Mouse (Mus musculus) thymus, postnatal 14 days (tissue): ENCODE data around the gene Ubr1.
"Not testable (repeated sequence)": the region's sequence is repeated elsewhere in the genome, so short reads cannot be mapped to it uniquely, and the experiment has no call there.

Experiments used
- DNase-seq: peaks from one replicate; pipeline ENCODE4 v3.0.0; 2021

The Ubr1 gene

DNA sequence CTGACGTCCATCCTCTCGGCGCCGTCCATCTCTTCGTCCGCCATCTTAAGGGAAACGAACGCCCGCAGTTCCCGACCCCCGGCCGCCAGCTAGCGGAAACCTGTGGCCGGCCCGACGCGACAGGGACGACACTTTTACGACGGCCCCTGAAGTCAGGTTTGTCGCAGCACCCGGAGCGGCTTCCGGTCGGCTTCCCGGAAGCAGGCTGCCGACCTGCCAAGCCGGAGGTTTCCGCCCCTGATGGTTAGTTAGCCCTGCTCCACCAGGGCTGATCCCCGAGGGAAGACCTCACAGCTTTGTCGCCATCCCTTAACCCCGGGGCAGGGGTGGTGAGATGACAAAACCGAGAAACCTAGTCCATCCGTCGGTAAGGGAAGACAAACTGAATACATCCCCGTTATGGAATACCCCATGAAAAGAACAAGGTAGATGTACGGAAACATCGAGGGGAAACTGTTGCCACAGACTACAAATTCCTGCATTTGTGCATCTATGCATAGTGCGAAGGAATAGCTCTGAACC lies at the start of gene Ubr1:
Gene Ubr1 (minus strand): TSS at position 157 of the 522 bp plus-strand sequence.
- DNase-seq: peak; percentile 91

DNA sequence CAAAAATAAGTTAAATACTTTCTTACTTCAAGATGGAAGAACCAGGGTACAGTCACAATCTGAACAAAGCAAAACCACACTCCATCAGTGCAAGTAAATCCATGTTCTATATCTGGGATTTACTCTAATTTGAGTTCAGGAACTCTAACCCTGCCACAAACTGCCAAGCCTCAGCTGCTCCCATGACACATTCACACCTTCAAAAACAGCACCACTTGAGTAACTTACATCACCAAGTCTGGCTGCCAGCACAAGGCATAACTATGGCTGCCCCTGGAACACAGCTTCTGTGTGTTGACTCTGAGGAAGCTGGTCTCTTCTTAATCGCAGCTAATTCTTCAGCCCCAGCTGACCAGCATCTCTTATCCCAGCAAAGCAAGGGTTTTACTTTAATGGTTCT lies 46.6 kb upstream of the Ubr1 start:
- no peak for DNase-seq

DNA sequence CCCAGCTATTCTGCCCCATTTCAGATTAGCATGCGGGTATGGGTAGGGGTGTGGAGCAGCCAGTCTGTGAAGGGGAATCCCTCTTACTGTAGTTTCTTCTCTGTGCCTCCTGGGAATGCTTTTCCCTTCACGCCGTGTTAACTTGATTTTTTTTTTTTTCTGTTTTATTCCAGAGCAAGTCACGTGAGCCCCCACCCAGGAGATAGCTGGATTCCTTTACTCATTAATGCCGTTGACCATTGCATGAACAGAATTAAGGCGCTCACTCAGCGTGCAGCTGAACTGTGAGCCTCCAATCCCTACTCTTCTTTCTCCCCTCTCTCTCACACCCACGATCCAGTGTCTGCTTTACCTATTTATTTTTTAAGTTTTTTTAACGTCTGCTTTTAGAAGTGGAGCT lies 45.7 kb upstream of the Ubr1 start:
- DNase-seq: no peak

DNA sequence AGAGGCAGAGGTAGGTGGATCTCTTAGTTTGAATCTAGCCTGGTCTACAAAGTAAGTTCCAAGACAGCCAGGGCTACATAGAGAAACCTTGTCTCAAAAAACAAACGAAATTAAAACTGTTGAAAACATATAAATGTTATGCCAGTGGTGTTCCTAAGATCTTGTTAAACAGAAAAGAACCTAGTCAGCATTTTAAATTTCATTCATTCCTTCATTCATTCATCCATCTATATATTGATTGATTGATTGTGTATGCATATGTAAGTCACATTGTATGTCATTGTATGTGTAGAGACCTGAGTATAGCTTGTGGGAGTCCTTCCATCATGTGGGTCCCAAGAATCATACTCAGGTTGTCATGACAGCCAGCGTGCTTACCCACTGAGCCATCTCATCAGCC lies 45.0 kb upstream of the Ubr1 start:
- DNase-seq: no peak

DNA sequence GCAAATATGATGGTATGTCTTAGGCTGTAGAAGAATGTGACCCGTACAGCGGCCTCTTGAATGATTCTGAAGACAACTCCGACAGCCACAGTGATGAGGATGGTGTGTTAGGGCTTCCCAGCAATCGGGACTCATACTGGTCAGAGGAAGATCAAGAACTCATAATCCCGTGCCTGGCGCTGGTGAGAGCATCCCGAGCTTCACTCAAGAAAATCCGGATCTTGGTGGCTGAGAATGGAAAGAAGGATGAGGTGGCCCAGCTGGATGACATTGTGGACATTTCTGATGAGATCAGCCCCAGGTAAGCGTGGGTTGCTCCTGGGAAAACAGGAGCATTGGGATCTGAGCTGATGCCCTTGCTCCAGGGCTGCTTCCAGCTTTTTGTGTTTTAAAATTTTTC lies 42.2 kb upstream of the Ubr1 start:
- no peak for DNase-seq

DNA sequence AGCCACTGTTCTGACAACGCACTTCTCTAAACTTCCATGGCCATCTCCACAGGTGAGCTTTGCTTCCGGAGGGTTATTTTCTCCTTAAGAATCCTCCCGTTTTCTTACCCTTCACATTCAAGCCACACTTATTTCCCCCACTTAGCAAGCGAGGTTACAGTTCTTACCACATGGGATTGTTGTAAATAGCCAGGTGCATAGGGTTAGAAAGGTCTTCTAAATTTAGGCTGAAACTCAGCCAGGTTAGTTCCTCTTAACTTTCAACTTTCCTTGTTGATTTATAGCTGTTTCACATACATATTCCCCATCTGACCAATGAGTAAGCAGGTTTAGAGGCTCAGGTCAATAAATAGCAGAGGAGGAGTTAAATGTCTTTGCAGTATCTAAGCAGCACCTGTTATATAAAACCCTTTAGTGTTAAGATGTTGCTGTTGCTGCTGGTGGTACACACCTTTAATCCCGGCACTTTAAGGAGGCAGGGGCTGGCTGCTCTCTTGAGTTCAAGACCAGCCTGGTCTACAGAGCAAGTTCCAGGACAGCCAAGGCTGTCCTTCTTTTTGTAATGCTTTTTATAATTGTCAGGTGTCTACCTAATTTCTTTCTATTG lies 38.7 kb upstream of the Ubr1 start:
- DNase-seq: no peak

DNA sequence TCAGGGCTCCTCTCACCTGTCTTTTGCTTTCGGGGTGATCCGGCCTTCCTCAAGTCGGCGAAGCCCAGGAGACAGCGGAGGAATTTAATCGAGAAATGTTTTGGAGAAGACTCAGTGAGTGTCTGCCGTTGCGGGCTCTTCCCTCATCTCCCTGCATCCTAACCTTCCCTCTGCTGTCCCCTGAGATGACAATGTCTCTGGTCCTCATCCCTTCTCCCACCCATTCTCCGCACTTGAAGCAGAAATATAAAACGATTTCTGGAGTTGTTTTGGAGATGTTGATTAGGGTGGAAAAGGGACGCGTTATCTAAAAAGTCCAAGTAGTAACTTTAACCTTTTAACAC lies 38.1 kb upstream of the Ubr1 start:
- DNase-seq: no peak

DNA sequence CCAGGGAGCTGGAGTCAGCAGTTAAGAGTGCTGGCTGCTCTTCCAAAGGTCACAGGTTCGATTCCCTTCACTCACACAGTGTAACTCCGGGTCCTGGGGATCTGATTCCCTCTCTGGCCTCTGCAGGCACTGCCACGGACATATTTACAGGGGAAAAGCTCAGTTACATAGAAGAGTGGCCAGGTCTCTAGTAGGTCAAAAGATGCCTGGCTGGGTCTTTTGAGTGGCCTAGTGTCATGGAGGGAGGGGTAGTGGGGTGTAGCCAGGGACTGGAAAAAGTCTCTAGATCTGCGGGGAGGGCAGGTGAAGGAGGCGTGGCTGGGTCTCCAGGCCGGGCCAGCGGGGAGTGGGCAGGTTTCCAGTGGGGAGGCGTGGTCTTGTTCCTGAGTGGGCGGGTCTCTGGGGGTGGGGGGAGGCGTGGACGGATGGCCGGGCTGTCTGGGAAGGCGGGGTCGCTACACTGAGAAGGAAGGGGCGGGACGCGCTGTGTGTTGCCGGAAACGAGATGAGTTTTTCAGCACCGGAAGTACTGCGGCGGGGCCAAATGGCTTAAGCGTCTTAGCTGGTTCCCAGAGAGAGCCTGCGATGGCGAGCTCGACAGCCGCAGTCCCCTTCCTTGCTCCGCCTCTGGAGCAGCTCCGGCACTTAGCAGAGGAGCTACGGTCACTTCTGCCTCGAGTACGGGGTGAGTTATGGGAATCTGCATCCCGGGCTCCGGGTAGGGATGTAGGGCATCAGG lies 37.6 kb upstream of the Ubr1 start, which contains the start of gene Ccndbp1:
Gene Ccndbp1 (plus strand): TSS at position 479 of the 739 bp plus-strand sequence.
- DNase-seq: peak; percentile 91

DNA sequence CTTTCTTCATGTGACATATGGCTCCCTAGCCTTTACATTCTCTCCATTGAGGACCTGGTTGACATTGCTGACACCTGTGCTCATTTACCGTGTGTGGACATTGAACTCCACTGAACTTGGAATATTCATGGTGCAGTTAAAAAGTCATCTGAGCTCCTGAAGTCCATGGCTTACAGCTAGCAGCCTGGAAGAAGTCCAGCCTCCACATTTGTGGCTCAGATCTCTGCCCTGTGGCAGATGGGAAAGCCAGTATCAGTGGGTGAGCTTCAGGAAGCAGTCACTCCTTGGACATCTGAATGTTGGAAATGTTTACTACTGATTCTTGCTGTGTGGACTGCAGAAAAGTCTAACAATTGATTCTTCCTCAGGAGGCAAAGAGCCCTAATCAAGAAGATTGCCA lies 36.5 kb upstream of the Ubr1 start:
- no peak for DNase-seq

DNA sequence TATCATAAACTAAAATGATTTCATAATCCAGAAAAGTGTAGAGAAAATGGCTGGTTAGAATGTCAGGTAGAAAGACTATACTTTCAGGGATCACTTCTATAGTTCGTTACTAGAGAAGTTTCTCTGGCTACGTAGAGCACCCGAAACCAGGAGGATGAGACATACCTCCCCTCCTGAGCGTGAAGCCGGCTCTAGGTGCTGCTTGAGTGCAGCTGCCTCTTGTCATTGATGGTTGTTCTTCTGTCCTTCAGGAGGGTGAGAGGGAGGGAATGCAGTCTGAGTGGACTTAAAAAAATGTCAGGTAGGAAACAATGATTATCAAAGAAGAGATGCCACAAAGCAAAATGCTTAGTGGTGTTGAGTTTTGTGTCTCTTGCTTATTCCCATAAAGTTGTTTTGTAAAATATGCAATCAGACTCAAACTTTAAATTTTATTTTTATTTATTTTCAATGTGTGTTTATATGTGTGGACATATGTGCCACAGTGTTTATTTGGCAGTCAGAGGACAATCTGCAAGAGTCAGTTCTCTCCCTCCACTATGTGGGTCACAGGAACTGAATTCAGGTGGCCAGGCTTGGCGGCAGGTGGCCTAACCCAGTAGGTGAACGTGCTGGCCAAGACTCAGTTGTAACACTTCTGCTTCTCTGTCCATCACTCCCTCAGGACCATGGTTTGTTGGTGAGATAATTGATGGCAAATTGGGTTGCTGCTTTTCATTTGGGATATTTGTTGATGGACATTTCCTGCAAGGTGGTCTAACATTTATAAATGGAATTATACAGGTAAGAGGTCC lies 33.7 kb upstream of the Ubr1 start:
- DNase-seq: no peak

DNA sequence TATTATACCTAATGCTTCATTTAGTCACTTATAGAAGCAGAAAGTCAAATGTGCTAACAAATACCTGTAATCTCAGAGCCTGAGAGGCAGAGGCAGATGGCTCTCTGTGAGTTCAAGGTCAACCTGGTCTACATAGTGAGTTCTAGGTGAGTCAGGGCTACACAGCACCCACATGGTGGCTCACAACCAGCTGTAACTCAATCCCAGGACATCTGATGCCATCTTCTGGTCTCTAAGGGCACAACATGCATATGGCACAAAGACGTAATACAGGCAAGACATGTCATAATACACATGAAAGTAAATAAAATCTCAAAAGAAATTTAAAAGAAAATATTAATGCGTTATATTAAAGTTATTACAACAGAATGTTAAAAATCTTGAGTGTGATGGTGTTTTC lies 33.1 kb upstream of the Ubr1 start:
- DNase-seq: peak; percentile 13

DNA sequence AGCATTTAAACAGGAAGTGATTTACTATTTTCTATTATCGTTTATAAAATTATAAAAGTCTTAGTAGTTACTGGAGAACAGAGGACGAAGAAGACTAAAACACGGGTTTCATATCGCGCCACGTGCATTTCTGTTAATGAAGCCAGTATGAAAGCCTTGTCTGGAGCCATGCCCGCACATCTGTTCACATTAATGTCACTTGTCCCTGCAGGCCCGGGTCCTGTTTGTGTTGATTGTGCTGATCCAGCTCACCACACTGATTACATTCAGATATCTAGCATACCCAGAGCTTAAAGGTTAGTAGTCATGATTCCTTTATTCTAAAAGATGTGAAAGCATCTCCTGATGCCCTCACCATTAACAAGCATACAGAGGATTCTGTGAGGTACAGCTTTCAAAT lies 28.3 kb upstream of the Ubr1 start:
- DNase-seq: no peak

DNA sequence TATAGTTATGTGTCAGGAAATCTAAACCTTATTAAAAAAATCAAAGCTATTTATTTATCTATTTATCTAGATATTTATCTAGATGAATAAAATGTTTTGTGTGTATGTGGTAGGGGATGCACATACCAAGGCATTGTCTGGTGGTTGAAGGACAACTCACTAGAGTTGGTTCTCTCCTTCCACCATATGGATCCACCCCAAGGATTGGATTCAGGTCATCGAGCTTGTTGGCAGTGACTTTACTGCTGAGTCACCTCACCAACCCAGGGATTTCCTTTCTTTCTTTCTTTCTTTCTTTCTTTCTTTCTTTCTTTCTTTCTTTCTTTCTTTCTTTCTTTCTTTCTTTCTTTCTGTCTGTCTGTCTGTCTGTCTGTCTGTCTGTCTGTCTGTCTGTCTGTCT lies 26.1 kb upstream of the Ubr1 start:
- DNase-seq: not testable (repeated sequence)

DNA sequence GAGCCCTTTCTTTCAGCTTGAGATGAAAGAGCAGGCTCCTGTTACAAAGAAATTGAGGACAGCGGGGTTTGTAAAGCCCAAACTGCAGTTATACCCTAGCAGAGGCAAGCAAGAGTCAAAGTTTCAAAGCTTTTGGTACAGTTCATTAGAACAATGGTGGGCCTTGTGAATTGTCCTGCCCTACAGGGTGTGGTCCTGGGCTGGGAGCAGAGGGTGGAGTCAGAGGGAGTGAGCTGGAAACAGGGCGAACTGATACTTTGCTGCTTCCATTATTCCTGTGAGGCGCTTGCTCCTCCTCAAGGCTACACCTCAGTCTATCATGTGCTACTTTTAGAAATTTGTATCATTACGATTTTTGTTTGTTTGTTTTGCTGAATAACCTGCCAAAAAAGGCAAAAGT lies 20.7 kb upstream of the Ubr1 start:
- no peak for DNase-seq

DNA sequence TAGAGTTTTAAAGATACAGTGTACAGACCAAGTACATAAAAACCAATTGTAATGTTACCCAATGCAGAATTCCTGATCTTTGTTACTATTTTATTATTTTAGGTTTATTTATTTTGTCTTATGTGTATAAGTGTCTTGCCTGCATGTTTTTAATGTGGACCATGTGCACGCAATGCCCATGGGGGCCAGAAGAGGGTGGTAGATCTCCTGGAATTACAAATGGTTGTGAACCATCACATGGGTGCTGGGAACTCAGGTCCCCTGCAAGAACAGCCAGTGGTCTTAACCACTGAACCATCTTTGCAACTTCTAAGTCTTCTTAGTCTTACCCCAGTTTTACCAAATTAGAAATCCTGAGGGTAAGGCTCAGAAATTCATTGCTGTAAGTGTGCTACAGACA lies 14.7 kb upstream of the Ubr1 start:
- DNase-seq: peak; percentile 27

DNA sequence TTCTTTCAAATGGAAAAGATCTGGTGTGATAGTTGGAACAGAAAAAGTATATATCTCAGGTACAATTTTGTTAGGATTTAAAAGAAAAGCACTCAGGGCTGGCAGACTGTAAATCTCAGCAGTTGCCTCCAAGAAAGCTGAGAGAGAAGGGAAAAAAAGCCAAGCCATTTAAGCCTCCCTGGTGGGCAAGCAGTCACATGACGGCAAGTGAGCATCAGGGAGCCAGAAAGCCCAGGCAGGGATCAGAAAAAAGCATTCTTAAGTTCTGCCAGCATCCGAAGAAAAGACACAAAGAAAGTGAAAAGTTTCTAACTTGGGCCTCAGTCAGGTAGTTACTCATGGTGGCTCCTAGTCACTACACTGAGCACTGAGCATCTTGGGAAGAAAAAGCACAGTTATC lies 13.1 kb upstream of the Ubr1 start:
- DNase-seq: no peak

DNA sequence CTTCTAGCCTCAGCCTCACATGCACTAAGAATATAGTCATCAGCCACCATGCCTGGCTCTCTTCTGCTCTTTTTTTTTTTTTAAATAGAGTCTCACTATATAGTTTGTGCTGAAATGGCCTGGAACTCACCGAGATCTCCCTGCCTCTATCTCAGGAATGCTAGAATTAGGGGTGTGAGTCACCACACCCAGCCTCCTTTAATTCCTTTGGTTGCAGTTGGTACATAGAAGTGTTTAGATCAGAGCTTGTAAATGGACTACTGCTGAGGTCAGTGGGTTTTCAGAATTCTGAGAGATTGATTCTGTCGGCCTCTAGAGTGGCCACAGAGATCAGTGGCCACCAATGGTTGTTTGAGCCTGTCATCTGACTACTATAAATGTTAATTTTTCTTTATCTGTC lies 10.3 kb upstream of the Ubr1 start:
- DNase-seq: no peak

DNA sequence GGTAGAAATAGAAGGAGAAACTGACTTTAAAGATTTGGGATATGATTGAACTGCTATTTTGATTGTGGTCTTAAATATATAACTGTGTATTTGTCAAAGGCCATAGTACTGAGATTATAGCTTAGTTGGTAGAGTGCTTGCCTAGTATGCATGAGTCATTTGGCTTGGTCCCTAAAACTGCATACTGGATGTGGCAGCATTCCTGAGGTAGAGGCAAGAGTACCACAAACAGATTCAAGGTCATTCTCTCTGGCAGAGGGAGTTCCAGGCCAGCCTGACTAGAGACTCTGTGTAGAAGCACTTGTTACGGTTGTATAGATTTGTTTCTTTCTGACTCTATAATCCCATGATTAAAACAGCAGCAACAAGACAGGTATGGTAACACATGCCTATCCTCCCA lies 9.3 kb upstream of the Ubr1 start:
- DNase-seq: no peak

DNA sequence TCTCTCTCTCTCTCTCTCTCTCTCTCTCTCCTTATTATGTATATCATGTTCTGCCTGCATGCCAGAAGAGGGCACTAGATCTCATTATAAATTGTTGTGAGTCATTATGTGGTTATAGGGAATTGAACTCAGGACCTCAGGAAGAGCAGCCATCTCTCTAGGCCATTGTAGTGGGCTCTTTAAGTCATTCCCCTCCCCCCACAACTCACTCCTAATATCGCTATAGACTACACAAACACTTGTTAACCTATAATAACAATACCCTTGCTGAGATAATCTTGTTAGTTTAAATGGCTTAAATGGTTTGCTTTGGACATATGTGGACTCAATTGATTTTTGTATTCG lies 8.2 kb upstream of the Ubr1 start:
- no peak for DNase-seq

DNA sequence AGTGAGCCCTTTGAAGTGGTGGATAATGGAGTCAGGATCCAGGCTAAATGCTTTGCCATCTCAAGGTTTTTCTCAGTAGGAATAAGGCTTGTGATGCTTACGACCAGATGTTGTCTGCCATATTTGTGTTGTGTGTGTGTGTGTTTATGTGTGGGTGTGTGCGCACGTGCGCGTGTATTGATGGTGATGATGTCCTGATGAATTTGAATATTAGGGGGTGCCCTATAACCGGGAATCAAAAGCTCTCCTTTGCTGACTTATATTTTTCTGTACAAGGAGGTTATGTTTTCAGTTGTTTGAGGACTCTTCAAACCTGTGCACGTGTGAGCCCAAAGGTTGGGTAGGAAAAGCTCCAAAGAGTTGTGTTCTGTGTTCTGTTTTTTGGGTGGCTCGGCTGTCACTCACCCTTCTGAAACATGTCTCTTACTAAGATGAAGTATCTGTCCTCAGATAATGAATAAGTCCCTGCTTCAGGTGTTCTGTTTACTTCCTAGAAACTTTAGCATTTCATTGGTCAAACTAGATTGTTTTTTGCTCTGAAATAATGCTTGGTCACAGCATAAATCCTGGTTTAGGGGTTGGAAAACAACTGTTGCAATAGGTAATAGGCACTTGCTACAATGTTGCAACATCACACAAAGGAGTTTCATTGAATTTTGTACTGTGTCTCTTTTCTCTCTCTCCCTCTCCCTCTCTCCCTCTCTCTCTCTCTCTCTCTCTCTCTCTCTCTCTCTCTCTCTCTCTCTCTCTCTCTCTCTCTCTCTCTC lies 7.6 kb upstream of the Ubr1 start:
- no peak for DNase-seq

DNA sequence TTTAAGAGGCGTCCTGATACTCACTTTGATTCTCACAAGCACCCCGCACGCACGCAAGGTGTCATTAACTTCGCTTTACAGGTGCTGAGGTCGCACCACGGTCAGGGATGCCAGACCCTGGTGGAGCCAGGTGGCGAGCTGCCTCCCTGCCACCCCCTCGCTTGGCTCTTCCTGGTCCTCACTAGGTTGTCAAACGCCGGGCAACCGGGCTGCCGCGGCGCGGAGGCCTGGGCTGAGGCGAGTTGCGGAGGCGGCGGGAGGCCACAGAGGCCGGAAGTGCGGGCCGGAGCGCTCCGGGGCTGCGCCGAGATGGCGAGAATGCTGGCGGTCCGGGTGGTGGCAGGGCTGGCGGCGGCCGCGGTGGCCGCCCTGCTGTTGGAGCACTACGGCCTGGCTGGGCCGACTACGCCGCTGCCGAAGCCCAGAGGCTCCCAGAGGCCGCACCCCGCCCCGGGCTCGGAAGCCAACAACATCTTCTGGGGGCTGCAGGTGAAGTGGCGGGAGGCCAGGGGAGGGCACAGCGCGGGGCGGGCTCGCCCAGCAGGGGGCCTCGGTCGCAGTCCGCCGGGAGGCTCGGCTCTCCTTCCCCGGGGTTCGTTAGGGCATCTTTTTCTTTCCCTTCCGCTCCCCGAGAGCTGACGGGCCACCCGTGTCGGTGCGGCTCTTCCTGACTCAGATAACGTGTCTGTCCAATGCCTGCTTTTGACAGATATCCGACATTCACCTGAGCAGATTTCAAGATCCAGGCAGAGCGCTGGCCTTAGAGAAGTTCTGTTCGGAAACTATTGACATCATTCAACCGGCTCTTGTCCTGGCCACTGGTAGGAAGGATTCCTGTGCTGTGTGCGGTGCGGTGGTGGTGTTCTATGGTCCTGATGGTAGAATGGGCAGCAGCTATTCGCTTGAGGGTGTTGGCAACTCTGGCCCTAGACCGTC lies 6.7 kb upstream of the Ubr1 start, which contains the start of gene Tmem62:
Gene Tmem62 (plus strand): TSS at position 28 of the 936 bp plus-strand sequence.
- peak; percentile 86 for DNase-seq

DNA sequence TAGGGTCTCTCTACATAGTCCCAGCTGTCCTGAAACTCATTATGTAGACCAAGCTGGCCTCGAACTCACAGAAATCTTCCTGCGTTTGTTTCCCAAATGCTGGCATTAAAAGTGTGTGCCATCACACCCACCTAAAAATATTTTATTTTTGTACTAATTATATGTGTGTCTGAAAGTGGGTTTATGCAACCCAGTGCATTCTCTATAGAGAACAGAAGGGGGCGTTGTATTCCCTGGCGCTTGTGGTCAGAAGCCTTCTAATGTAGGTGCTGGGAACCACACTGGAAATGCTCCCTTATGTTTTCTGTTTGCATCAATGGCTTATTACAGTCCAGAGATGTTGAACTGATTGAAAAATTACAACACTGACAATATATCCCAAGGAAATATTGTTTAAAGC lies 5.8 kb upstream of the Ubr1 start:
- no peak for DNase-seq
